Mouse (Mus musculus): ENCODE results near the gene Ptrh1. TPM values are rescaled to one million over a fixed set of nuclear protein-coding genes. Genes with fewer than 3 reads are reported as not detected.

The Ptrh1 gene
- polyA plus RNA-seq, 1 experiment, result 5.5 TPM

DNA sequence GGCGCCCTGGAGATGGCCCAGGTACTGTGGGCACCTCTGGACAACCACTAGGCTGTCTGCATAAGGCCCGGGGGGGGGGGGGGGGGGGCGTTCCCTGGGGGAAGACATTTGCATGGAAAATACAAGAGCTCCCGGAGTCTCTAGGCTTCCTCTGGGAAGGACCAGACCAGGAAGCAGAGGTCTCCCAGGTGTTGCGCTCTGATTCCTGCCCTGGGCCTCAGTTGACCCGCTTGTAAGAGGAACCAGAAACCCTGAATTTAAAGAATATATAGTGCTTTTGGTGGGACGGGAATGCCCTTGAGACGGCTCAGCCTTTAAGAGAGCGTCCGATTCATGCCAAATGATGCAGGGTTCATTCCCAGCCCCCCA is 23.9 kb upstream of the Ptrh1 start:
- TF ChIP-seq POLR2A (IDR thresholded peaks at IDR 0.05; ENCODE audit: borderline replicate concordance, low read depth, low read length), result no peak
- TF ChIP-seq CTCF (IDR thresholded peaks at IDR 0.05; ENCODE audit: low read depth, low read length), result no peak
- Histone ChIP-seq H3K4me1 (ENCODE audit: control insufficient read depth, insufficient read depth, low read length) (peaks cover 10% of the 10 kb centered on the region), H3K27ac (ENCODE audit: insufficient read depth, low read depth, low read length) (no peak overlapping the region), H3K4me3 (ENCODE audit: insufficient read depth, low read length) (no peak overlapping the region)

DNA sequence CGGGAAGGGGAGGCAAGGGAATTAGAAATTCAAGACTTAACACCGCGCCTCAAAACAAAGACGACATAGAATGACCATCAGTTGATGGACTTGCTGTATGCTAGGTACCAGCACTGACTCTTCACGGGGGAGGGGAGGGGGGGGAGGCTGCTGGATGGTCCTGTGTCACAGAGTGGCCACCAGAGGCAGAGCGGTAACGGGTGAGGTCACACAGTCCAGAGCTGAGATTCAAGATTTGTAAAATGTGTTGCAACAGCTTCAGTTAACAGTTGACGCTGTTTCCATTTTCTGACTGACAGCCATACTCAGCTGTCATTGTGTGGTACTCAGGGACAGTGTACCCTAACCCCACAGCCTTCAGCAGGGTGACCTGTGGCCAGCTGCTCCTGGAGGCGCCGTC is 23.4 kb upstream of the Ptrh1 start:
- no peak for TF ChIP-seq CTCF (IDR thresholded peaks at IDR 0.05; ENCODE audit: low read depth, low read length)
- TF ChIP-seq POLR2A (IDR thresholded peaks at IDR 0.05; ENCODE audit: borderline replicate concordance, low read depth, low read length), result no peak
- peaks cover 10% of the 10 kb centered on the region for H3K4me1 ChIP-seq (ENCODE audit: control insufficient read depth, insufficient read depth, low read length)
- H3K4me3 ChIP-seq (ENCODE audit: insufficient read depth, low read length), result no peak overlapping the region
- no peak overlapping the region for H3K27ac ChIP-seq (ENCODE audit: insufficient read depth, low read depth, low read length)

DNA sequence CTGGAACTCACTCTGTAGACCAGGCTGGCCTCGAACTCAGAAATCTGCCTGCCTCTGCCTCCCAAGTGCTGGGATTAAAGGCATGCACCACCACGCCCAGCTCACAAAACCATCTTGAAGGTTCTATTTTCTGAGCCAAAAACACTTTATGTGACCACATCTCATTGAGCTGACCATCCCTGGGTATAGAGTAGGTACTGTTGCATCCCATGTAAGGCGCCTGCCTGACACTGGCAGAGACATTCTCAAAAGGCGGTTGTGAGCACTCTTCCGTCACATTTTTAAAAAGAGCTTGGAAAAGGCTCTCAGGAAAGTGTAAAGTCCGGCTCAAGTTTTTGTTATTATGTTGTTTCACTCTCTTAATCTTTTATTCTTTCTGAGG is 18.9 kb upstream of the Ptrh1 start:
- Histone ChIP-seq H3K4me1 (ENCODE audit: control insufficient read depth, insufficient read depth, low read length) (peaks cover 13% of the 10 kb centered on the region), H3K27ac (ENCODE audit: insufficient read depth, low read depth, low read length) (no peak overlapping the region), H3K4me3 (ENCODE audit: insufficient read depth, low read length) (no peak overlapping the region)
- TF ChIP-seq CTCF (IDR thresholded peaks at IDR 0.05; ENCODE audit: low read depth, low read length), result no peak

DNA sequence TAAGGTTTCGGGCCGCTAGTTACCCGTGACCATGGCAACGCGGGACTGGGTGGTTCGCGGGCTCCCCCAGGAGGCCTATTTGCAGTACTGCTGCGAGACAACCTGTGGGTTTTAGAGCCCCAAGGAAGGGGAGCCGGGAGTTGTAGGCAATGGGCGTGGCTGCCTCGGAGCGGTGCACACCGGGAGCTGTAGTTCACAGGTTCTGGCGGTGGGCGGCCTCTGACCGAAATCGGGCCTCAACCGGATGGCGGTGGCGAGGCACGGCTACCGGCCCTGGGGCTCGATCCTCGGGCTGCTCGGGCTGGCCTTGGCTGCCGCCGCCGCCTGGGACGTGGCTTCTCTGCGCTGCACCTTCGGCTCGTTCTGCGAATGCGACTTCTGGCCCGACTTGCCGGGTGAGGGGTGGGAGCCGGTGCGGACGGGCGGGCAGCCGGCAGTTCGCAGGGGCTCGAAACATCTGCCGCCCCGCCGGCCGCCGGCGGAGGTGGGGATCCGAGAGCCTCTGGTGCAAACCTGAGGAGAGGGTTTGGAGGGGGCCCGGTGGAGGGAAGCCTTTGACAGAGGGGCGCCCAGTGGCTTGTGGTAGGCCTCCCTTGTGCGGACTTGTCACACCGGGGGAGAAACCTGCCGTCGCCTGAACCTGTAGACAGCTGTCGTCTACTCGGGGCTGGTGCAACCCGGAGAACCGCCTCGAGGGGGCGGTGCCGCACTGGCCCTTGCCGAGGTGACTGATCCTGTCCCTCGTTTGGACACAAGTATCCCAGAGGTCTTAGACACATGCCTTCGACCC is 18.3 kb upstream of the Ptrh1 start, which contains the start of gene Tor2a:
Tor2a (plus strand) TSS at position 179 of the 790 bp plus-strand sequence.
- H3K4me3 ChIP-seq (ENCODE audit: insufficient read depth, low read length), result peak within 1 kb of the TSS; percentile 88
- H3K27ac ChIP-seq (ENCODE audit: insufficient read depth, low read depth, low read length), result peak within 1 kb of the TSS; percentile 50
- H3K4me1 ChIP-seq (ENCODE audit: control insufficient read depth, insufficient read depth, low read length), result peaks cover 13% of the 10 kb centered on the region
- no peak for TF ChIP-seq POLR2A (IDR thresholded peaks at IDR 0.05; ENCODE audit: borderline replicate concordance, low read depth, low read length)
- peak; percentile 63 for TF ChIP-seq CTCF (IDR thresholded peaks at IDR 0.05; ENCODE audit: low read depth, low read length)

DNA sequence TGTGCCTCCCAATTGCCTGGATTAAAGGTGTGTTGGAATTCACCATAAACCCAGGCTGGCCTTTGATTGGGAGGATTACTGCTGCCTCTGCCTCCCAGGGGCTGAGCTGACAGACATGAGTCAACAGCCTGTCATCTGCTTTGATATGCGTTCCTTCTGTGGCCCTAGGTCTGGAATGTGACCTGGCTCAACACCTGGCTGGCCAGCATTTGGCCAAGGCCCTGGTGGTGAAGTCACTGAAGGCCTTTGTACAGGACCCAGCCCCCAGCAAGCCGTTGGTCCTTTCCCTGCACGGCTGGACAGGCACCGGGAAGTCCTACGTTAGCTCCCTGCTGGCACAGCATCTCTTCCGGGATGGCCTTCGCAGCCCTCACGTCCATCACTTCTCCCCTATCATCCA is 17.1 kb upstream of the Ptrh1 start:
- H3K4me3 ChIP-seq (ENCODE audit: insufficient read depth, low read length), result no peak overlapping the region
- TF ChIP-seq POLR2A (IDR thresholded peaks at IDR 0.05; ENCODE audit: borderline replicate concordance, low read depth, low read length) (no peak), CTCF (IDR thresholded peaks at IDR 0.05; ENCODE audit: low read depth, low read length) (no peak)
- H3K27ac ChIP-seq (ENCODE audit: insufficient read depth, low read depth, low read length), result no peak overlapping the region
- H3K4me1 ChIP-seq (ENCODE audit: control insufficient read depth, insufficient read depth, low read length), result peaks cover 10% of the 10 kb centered on the region

DNA sequence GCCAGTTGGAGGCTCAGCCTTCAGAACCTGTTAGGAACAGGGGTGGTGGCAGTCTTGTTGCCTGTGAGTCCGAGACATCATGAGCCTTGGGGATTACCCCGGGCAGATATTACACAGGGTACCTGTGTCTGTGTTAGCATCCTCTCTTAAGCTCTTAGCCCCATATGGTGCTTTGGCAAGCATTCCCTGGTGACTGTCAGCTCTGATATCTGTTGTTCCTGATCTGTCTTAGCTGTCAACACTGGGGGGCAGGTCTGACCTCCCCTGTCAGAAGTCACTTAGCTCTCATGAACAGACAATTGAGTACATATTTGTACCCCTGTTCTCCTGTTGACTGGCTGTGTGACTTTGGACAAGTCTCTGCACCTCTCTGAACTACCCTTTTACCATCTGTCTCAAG is 16.6 kb upstream of the Ptrh1 start:
- Histone ChIP-seq H3K4me1 (ENCODE audit: control insufficient read depth, insufficient read depth, low read length) (peaks cover 10% of the 10 kb centered on the region), H3K4me3 (ENCODE audit: insufficient read depth, low read length) (no peak overlapping the region), H3K27ac (ENCODE audit: insufficient read depth, low read depth, low read length) (no peak overlapping the region)
- TF ChIP-seq CTCF (IDR thresholded peaks at IDR 0.05; ENCODE audit: low read depth, low read length) (no peak), POLR2A (IDR thresholded peaks at IDR 0.05; ENCODE audit: borderline replicate concordance, low read depth, low read length) (no peak)

DNA sequence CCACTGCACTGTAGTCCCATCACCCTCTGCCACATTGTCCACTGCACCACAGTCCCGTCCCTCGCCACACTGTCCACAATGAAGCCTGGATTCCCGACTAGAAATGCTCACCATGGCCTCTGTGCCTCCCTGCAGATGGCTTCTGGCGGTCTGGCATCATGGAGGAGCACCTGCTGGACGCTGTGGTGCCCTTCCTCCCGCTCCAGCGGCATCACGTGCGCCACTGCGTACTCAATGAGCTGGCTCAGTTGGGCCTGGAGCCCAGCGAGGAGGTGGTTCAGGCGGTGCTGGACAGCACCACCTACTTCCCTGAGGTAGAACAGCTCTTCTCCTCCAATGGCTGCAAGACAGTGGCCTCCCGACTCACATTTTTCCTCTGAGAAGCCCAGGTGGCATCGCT is 14.2 kb upstream of the Ptrh1 start:
- no peak overlapping the region for H3K27ac ChIP-seq (ENCODE audit: insufficient read depth, low read depth, low read length)
- H3K4me3 ChIP-seq (ENCODE audit: insufficient read depth, low read length), result no peak overlapping the region
- peaks cover 10% of the 10 kb centered on the region for H3K4me1 ChIP-seq (ENCODE audit: control insufficient read depth, insufficient read depth, low read length)
- TF ChIP-seq POLR2A (IDR thresholded peaks at IDR 0.05; ENCODE audit: borderline replicate concordance, low read depth, low read length) (no peak), CTCF (IDR thresholded peaks at IDR 0.05; ENCODE audit: low read depth, low read length) (no peak)

DNA sequence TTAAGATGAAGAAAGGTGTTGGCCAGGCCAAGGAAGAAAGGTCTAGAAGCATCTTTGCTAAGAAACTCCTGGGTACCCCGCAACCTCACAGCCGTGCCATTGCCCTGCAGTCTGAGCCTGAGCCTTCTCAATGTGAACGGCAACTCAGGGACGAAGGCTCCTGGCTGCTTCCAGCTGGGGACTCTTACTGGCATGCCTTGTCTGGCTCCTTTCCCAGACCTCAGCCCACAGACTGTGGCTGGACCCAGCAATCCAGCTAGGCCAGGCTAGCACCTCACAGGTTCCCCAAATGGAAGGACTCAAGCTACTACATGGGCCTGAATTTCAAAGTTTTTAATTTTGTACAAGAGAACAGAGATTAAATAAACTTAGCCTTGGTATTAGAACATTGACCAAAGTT is 13.7 kb upstream of the Ptrh1 start:
- no peak overlapping the region for H3K27ac ChIP-seq (ENCODE audit: insufficient read depth, low read depth, low read length)
- H3K4me1 ChIP-seq (ENCODE audit: control insufficient read depth, insufficient read depth, low read length), result peaks cover 10% of the 10 kb centered on the region
- TF ChIP-seq POLR2A (IDR thresholded peaks at IDR 0.05; ENCODE audit: borderline replicate concordance, low read depth, low read length) (no peak), CTCF (IDR thresholded peaks at IDR 0.05; ENCODE audit: low read depth, low read length) (no peak)
- no peak overlapping the region for H3K4me3 ChIP-seq (ENCODE audit: insufficient read depth, low read length)

DNA sequence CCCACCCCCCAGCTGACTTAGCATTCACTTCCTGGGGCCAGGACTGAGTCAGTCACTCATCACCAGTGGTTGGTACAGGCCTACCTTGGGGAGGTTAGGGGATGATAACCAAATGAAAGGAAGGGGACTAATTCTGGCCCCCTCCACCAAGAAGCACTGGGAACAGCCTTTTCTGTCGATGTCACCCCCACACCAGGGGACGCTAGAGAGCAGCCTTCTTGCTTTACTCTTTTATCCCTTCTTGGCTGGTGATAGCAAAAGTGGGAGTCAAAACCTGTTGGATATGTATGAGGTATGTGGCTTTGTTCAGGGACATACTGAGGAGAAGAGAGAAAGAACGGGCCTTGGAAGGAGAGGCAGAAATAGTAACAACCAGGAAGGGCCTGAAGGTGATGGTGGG is 12.2 kb upstream of the Ptrh1 start:
- Histone ChIP-seq H3K4me1 (ENCODE audit: control insufficient read depth, insufficient read depth, low read length) (peaks cover 9% of the 10 kb centered on the region), H3K4me3 (ENCODE audit: insufficient read depth, low read length) (no peak overlapping the region), H3K27ac (ENCODE audit: insufficient read depth, low read depth, low read length) (no peak overlapping the region)
- TF ChIP-seq CTCF (IDR thresholded peaks at IDR 0.05; ENCODE audit: low read depth, low read length) (no peak; the same call in 1 of the 2 replicates), POLR2A (IDR thresholded peaks at IDR 0.05; ENCODE audit: borderline replicate concordance, low read depth, low read length) (no peak)

DNA sequence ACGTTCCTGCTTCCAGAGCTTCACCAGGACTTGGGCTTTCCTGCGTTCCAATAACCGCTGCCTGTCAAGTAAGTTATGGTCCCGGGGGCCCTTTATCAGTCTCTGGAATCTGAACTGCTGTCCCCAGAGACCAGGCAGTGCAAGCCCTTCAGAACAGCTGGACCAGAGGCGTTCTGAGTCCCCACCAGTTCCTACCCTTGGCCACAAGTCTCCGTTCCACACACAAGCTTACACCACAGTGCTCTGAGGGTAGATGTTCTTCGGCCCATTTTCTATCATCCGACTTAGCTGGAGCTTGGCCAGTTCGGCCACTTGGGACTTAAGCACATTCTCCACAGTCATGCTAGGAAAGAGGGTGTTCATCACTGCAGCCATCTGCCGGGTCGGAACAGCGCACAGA is 8.3 kb upstream of the Ptrh1 start:
- Histone ChIP-seq H3K4me1 (ENCODE audit: control insufficient read depth, insufficient read depth, low read length) (no peaks in the 10 kb centered on the region), H3K27ac (ENCODE audit: insufficient read depth, low read depth, low read length) (no peak overlapping the region), H3K4me3 (ENCODE audit: insufficient read depth, low read length) (no peak overlapping the region)
- TF ChIP-seq CTCF (IDR thresholded peaks at IDR 0.05; ENCODE audit: low read depth, low read length) (no peak), POLR2A (IDR thresholded peaks at IDR 0.05; ENCODE audit: borderline replicate concordance, low read depth, low read length) (no peak)

Measured in bone marrow macrophage, adult 2 months (primary cell).